In the genomic region with DNA sequence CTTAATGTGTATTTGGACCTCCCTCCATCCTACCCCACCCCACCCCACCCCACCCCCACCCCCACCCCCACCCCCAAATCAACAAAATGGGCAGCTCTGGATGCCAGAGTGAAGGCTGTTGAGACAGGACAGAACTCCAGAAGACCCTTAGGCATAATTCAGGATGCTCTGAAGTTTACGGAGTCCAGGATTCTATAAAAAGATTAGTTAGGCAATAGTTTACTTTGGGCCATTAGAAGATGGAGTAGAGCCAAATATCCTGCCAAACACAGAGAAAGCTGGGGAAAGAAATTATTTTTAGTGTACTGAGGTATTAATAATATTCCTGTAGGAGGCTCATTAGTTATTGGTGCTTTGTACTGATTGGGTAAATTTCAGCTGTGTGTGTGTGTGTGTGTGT, we compare ENCODE assay signal across 24 mouse cellular contexts.
A peak's percentile ranks its signal among the peaks of the same experiment; 100 is the strongest.
DNase-seq lines count a peak whose midpoint lies in the region; ATAC-seq and TF ChIP-seq lines count a peak whose summit lies in the region.
"Had no signal": no experiment of that assay in that cellular context is flagged by ENCODE, and none has a peak within 500 bp of the region (broad histone marks: within the 10 kb centered on the region; RNA-seq: fewer than 3 reads in every experiment).

No protein-coding gene starts in this region.

- no peak overlapping the region for H3K4me2 ChIP-seq in intestine, embryonic 15.5 days (replicated peaks)
- H3K4me2 ChIP-seq in intestine, postnatal 0 days (replicated peaks; ENCODE audit: low read depth): no peak overlapping the region
- no peak overlapping the region for H3K4me2 ChIP-seq in lung, embryonic 15.5 days
- no peak overlapping the region for H3K4me2 ChIP-seq in stomach, embryonic 14.5 days (replicated peaks; ENCODE audit: low read depth, low read length)
- no peak overlapping the region for H3K4me2 ChIP-seq in stomach, postnatal 0 days (replicated peaks; ENCODE audit: low read depth)
- H3K4me2 ChIP-seq: embryonic facial prominence, embryonic 15.5 days; heart, embryonic 11.5 days; heart, embryonic 15.5 days; hindbrain, embryonic 14.5 days had no signal

- 48% methylated on average over 1 of the region's 1 CpGs for WGBS in intestine, embryonic 15.5 days
- 41% methylated on average over 1 of the region's 1 CpGs for WGBS in intestine, postnatal 0 days
- 30% methylated on average over 1 of the region's 1 CpGs for WGBS in lung, embryonic 15.5 days
- 30% methylated on average over 1 of the region's 1 CpGs for WGBS in stomach, embryonic 14.5 days
- WGBS in stomach, postnatal 0 days: 28% methylated on average over 1 of the region's 1 CpGs

- TF ChIP-seq EP300 in stomach, postnatal 0 days (optimal IDR thresholded peaks at IDR 0.05): no peak

- no peak overlapping the region for H3K27ac ChIP-seq in intestine, embryonic 15.5 days
- no peak overlapping the region for H3K27ac ChIP-seq in intestine, postnatal 0 days (ENCODE audit: low read depth, low read length)
- H3K27ac ChIP-seq in lung, embryonic 15.5 days: peak overlapping the region; percentile 56
- H3K27ac ChIP-seq in stomach, embryonic 14.5 days (ENCODE audit: low read length): no peak overlapping the region
- H3K27ac ChIP-seq in stomach, postnatal 0 days (replicated peaks): no peak overlapping the region
- H3K27ac ChIP-seq: embryonic facial prominence, embryonic 15.5 days; forebrain, embryonic 10.5 days; heart, adult 2 months; heart, embryonic 15.5 days; hindbrain, embryonic 10.5 days; hindbrain, embryonic 14.5 days had no signal

- no peaks in the 10 kb centered on the region for H3K36me3 ChIP-seq in intestine, embryonic 15.5 days
- no peaks in the 10 kb centered on the region for H3K36me3 ChIP-seq in intestine, postnatal 0 days (ENCODE audit: control insufficient read depth, insufficient read depth)
- H3K36me3 ChIP-seq in lung, embryonic 15.5 days: no peaks in the 10 kb centered on the region
- H3K36me3 ChIP-seq in stomach, embryonic 14.5 days (ENCODE audit: control insufficient read depth, insufficient read depth, low read length): no peaks in the 10 kb centered on the region
- no peaks in the 10 kb centered on the region for H3K36me3 ChIP-seq in stomach, postnatal 0 days (ENCODE audit: control insufficient read depth, insufficient read depth, low read length)
- H3K36me3 ChIP-seq: embryonic facial prominence, embryonic 15.5 days; forebrain, embryonic 10.5 days; heart, embryonic 15.5 days; hindbrain, embryonic 10.5 days had no signal

- no peaks in the 10 kb centered on the region for H3K9me3 ChIP-seq in intestine, embryonic 15.5 days
- H3K9me3 ChIP-seq in intestine, postnatal 0 days (ENCODE audit: control insufficient read depth): no peaks in the 10 kb centered on the region
- no peaks in the 10 kb centered on the region for H3K9me3 ChIP-seq in lung, embryonic 15.5 days
- no peaks in the 10 kb centered on the region for H3K9me3 ChIP-seq in stomach, embryonic 14.5 days (ENCODE audit: control insufficient read depth, low read depth, low read length)
- no peaks in the 10 kb centered on the region for H3K9me3 ChIP-seq in stomach, postnatal 0 days (ENCODE audit: control insufficient read depth, low read length)
- H3K9me3 ChIP-seq: embryonic facial prominence, embryonic 15.5 days; heart, embryonic 15.5 days had no signal

- H3K4me3 ChIP-seq in intestine, embryonic 15.5 days (replicated peaks): no peak overlapping the region
- no peak overlapping the region for H3K4me3 ChIP-seq in intestine, postnatal 0 days (ENCODE audit: low read depth, low read length)
- no peak overlapping the region for H3K4me3 ChIP-seq in lung, embryonic 15.5 days
- no peak overlapping the region for H3K4me3 ChIP-seq in stomach, embryonic 14.5 days (ENCODE audit: low read depth, low read length)
- no peak overlapping the region for H3K4me3 ChIP-seq in stomach, postnatal 0 days (ENCODE audit: low read depth, low read length)
- H3K4me3 ChIP-seq: embryonic facial prominence, embryonic 15.5 days; erythroblast, embryonic 14.5 days; forebrain, embryonic 10.5 days; heart, adult 2 months; heart, embryonic 15.5 days; hindbrain, embryonic 10.5 days had no signal

- peak; percentile 45; the same call in 1 of the 2 replicates for ATAC-seq in intestine, embryonic 15.5 days
- no peak for ATAC-seq in intestine, postnatal 0 days
- peak; percentile 58; the same call in 1 of the 2 replicates for ATAC-seq in lung, embryonic 15.5 days (ENCODE audit: borderline replicate concordance, extremely low read depth, low FRiP score, low TSS enrichment)
- peak; percentile 60; the same call in 1 of the 2 replicates for ATAC-seq in stomach, embryonic 14.5 days (ENCODE audit: insufficient number of reproducible peaks, insufficient read depth, low FRiP score, low read depth)
- ATAC-seq in stomach, postnatal 0 days (ENCODE audit: low FRiP score, low TSS enrichment): no peak; the same call in 1 of the 2 replicates
- ATAC-seq: activated CD4-positive, CD25-positive, alpha-beta regulatory T cell, adult 4 months; forebrain, embryonic 14.5 days; Patski had no signal

- H3K4me1 ChIP-seq in intestine, embryonic 15.5 days (replicated peaks): peaks cover 9% of the 10 kb centered on the region
- no peaks in the 10 kb centered on the region; the same call in 1 of the 2 replicates for H3K4me1 ChIP-seq in intestine, postnatal 0 days (replicated peaks; ENCODE audit: control insufficient read depth, insufficient read depth, low read length)
- H3K4me1 ChIP-seq in lung, embryonic 15.5 days: peaks cover 20% of the 10 kb centered on the region
- peaks cover 14% of the 10 kb centered on the region; the same call in 1 of the 2 replicates for H3K4me1 ChIP-seq in stomach, embryonic 14.5 days (ENCODE audit: control insufficient read depth, insufficient read depth, low read length)
- H3K4me1 ChIP-seq in stomach, postnatal 0 days (replicated peaks; ENCODE audit: control insufficient read depth, insufficient read depth): no peaks in the 10 kb centered on the region
- H3K4me1 ChIP-seq: forebrain, embryonic 10.5 days had no signal

- TF ChIP-seq CTCF in intestine, postnatal 0 days (IDR thresholded peaks at IDR 0.05; ENCODE audit: low read depth): no peak
- no peak for TF ChIP-seq CTCF in stomach, postnatal 0 days (IDR thresholded peaks at IDR 0.05; ENCODE audit: low read depth)

- no peaks in the 10 kb centered on the region for H3K27me3 ChIP-seq in intestine, embryonic 15.5 days (replicated peaks)
- H3K27me3 ChIP-seq in intestine, postnatal 0 days (replicated peaks; ENCODE audit: control insufficient read depth, insufficient read depth, low read length): no peaks in the 10 kb centered on the region
- no peaks in the 10 kb centered on the region for H3K27me3 ChIP-seq in lung, embryonic 15.5 days
- H3K27me3 ChIP-seq in stomach, embryonic 14.5 days (ENCODE audit: control insufficient read depth, insufficient read depth, low read length): no peaks in the 10 kb centered on the region
- no peaks in the 10 kb centered on the region for H3K27me3 ChIP-seq in stomach, postnatal 0 days (ENCODE audit: control insufficient read depth, insufficient read depth, low read length)
- H3K27me3 ChIP-seq: CH12.LX; embryonic facial prominence, embryonic 15.5 days; heart, embryonic 15.5 days; Patski had no signal

- no peak for DNase-seq in lung, postnatal 14 days
- no peak for DNase-seq in stomach, postnatal 0 days (ENCODE audit: low spot score)
- DNase-seq in cerebellum, adult 9-10 months: no peak
- DNase-seq: adrenal gland, adult 2 months; adrenal gland, postnatal 25 days; cerebellum, adult 2 months; cerebellum, postnatal 14 days; embryo, embryonic 11 days; heart, adult 2 months had no signal

- no peak overlapping the region for H3K9ac ChIP-seq in intestine, embryonic 15.5 days
- no peak overlapping the region for H3K9ac ChIP-seq in intestine, postnatal 0 days (ENCODE audit: low read depth, low read length)
- no peak overlapping the region for H3K9ac ChIP-seq in lung, embryonic 15.5 days
- H3K9ac ChIP-seq in stomach, embryonic 14.5 days (replicated peaks; ENCODE audit: low read depth, low read length): no peak overlapping the region
- H3K9ac ChIP-seq in stomach, postnatal 0 days (ENCODE audit: low read length): no peak overlapping the region
- H3K9ac ChIP-seq: embryonic facial prominence, embryonic 15.5 days; heart, embryonic 15.5 days; hindbrain, embryonic 14.5 days had no signal

Comparison
In these comparisons a context has a peak if more than half of its experiments do, and no peak if none do; other contexts are left out.
1. ATAC-seq: peak in intestine, embryonic 15.5 days (single experiment), lung, embryonic 15.5 days (single experiment) and stomach, embryonic 14.5 days (single experiment); none in intestine, postnatal 0 days (single experiment) and stomach, postnatal 0 days (single experiment).